Mouse (Mus musculus): Measurements from ENCODE around the gene Pbx1.

Pbx1 gene

GRCm38 (mm10) chr1:168426281-168426680 lies 5.8 kb downstream of the Pbx1 start:
- DNase-seq (ENCODE audit: low spot score in 2 of 2): no peak

DNA sequence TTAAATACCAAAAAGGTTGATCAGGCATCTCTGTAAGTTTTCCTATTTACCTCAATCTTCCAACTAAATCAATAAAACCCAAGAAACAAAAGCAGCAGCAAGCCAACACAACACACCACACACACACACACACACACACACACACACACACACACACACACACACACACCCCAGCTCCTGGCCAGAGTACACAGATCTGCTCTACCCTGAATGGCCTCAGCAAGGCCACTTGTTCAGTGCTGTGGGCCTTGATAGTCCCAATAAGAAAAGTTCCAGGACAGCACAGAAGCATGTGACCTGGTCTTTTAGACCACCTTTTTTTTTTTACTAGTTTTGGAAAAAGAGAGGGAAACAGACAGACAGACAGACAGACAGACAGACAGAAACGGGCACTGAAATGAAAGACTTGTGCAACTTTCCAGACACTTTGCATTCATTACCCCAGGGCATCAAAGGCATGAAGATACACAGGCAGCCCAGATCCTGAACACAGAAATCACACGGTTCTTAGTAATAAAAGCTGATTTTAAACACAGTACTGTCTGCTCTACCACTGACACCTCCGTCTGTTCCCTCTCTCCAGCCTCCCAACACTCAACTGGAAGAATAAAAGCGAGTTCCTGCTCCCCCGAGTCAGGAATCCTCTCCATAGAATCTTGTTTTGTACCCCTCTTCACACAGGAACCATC lies 6.9 kb downstream of the Pbx1 start:
- no peak for DNase-seq (ENCODE audit: low spot score in 2 of 2)

GRCm38 (mm10) chr1:168423389-168423930 lies 8.6 kb downstream of the Pbx1 start:
- no peak for DNase-seq (ENCODE audit: low spot score in 2 of 2)

- peak; percentile 75 to 89 for DNase-seq (ENCODE audit: low spot score in 2 of 2)
Observed at GRCm38 (mm10) chr1:168418903-168419302, 13.2 kb downstream of the Pbx1 start.

- no peak for DNase-seq (ENCODE audit: low spot score in 2 of 2)
Observed at GRCm38 (mm10) chr1:168417626-168418025, 14.4 kb downstream of the Pbx1 start.

GRCm38 (mm10) chr1:168416729-168417437 lies 15.2 kb downstream of the Pbx1 start:
- DNase-seq (ENCODE audit: low spot score in 2 of 2): no peak

DNA sequence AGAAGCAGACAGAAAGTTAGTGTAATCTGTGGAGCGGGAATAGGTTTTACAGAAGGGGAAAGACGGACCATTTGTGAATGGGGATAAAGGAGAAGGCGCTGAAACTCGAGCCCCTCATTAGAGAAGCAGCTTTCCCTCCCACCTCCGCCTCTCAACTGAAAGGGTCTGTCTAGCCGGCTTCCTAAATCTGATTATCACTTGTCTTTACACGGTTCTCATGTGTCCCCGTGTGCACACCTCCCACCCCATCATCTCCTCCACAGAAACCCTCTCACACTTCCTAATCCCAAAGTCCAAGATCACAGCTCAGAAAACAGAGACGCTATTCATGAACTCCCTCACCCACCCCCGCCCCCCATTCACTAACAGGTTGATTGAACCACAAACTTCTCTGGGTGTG lies 21.5 kb downstream of the Pbx1 start:
- DNase-seq (ENCODE audit: low spot score in 2 of 2): no peak

DNA sequence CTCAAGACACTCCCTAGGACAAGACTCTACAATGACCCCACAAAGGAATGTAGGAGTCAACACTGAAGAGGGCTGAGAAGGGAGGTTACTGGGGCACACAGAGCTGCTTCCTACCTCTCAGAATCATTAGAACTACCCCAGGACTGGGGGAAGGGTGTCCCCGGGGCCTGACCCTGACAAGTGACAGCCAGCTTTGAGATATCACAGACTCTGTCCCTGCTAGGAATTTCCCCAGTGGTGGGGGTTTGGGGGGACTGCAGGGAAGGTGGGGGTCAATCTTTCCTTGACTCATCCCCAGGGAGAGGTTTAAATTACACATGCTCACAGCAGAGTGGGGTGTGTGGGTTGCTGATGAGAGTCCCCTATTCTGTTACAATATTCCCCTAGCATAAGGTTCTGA lies 22.0 kb downstream of the Pbx1 start:
- DNase-seq (ENCODE audit: low spot score in 2 of 2): no peak

DNA sequence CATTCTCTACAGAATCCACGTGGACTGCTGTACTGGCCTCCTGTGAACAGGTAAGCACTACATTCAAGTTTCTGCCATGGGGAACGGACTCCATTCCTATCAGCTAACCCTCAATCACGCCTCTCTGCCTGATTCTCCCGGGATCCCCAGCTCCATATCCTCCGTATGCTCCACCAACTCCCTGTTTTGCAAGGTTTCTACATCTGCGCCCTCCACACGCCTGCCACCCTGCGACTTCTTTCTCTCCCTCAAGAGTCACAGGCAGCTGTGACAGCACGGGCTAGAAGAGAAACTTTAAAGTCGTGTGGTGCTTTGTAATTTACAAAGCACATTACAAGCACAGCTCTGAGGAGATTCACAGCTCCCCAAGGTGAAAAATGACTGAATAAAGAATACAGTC lies 23.3 kb downstream of the Pbx1 start:
- DNase-seq (ENCODE audit: low spot score in 2 of 2): no peak

- DNase-seq (ENCODE audit: low spot score in 2 of 2): no peak
Observed at GRCm38 (mm10) chr1:168407958-168408357, 24.1 kb downstream of the Pbx1 start.

- no peak for DNase-seq (ENCODE audit: low spot score in 2 of 2)
Observed at GRCm38 (mm10) chr1:168406291-168406675, 25.8 kb downstream of the Pbx1 start.

- DNase-seq (ENCODE audit: low spot score in 2 of 2): no peak
Observed at GRCm38 (mm10) chr1:168405645-168406290, 26.3 kb downstream of the Pbx1 start.

- no peak for DNase-seq (ENCODE audit: low spot score in 2 of 2)
Observed at GRCm38 (mm10) chr1:168403529-168403928, 28.5 kb downstream of the Pbx1 start.

DNA sequence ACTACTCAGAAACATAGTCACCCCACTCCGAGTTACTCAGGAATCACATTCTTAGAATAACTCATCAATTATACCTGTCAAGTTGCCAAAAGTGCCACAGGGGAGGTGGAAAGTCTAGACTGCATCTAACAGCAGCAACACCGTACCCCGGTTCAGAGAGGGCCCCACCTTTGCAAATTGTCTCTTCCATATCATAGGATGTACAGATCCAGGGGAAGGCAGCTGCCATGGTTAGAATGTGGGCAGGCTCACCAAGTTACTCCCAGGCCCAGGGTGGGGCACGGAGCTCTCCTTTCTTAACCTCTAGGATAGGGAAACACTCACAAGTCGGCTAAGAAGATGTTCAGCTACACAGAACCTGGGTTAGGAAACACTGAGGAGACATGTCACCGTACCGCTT lies 29.4 kb downstream of the Pbx1 start:
- no peak for DNase-seq (ENCODE audit: low spot score in 2 of 2)

DNA sequence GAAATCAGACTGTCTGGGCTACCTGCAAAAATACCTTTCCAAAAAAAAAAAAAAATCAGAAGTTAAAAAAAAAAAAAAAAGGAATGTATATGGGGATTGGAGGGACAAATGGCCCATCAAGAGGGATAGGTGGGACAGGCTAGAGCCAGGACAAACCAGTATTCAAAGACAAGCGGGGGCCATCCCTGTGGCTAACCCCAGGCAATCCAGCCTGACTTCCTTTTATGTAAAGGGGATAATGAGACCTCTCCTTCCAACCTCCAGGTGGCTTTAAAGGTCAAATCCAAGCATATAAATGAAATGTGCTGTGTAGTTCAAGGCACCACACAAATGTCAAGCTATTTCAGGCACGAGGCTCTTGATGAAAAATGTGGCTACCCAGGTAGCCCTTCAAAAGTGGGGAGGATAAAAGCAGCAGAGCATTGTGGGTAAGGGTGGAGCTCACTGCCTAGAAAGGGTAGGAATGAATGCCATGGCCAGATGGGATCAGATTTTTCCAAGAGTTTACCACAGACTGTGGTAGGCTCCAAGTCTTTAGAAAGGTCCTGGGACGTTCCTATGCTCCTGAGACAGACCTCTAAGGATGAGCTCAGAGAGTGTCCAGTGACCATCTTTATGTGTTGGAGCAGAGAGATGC lies 36.4 kb downstream of the Pbx1 start:
- DNase-seq (ENCODE audit: low spot score in 2 of 2): no peak

DNA sequence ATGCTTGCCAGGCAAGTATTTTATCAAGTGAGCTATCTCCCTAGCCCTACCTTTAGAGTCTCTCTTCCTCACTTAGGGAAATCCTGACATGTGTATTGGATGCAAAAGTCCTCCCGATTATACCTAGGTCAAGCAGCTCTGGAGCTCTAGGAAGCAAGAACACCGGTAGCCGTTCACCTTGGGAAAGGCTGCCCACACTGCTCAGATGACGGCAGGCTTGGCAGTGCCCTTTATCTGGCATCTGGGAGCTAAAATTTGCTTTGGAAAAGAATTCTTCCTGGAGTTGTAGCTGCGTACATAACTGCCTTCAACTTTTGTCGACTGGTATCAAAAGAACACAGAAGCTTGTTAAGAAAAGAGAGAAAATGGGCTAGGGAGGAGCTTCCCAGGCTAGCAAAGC lies 37.5 kb downstream of the Pbx1 start:
- no peak for DNase-seq (ENCODE audit: low spot score in 2 of 2)

DNA sequence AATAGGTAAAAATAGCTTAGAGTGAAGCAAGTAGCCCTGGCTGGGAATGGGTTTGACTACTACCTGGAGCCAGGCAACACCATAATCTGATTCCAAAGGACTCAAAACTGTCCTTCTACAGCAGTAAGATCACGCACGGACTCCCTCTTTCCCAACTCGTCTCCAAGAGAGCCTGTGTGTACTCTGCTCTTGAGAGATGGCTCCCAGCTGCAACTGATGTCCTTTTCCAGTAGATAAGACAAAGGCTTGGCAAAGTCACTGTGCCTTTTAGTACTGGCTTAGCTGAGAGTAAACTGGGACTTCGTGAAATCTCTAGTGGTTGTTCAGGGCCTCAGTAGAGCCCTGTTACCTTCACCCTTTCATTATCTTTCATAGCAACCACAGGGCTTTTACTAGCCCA lies 38.6 kb downstream of the Pbx1 start:
- no peak for DNase-seq (ENCODE audit: low spot score in 2 of 2)

DNA sequence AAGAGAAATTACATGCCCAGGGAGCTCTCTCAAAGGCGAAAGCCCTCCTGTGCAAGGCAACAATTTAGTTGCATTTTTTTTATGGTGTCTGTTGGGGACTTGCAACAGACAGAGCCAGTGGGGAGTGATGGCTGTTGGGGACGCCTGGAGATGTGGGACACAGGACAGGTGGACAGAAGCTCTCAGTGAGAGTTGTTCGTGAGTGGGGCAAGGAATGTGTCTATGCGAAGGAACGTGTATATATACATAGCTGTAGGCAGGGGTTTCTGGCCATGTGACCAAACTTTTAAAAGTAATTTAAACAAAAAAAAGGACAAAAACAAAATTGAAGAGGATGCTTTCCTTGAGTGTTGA lies 39.6 kb downstream of the Pbx1 start:
- no peak for DNase-seq (ENCODE audit: low spot score in 2 of 2)

DNA sequence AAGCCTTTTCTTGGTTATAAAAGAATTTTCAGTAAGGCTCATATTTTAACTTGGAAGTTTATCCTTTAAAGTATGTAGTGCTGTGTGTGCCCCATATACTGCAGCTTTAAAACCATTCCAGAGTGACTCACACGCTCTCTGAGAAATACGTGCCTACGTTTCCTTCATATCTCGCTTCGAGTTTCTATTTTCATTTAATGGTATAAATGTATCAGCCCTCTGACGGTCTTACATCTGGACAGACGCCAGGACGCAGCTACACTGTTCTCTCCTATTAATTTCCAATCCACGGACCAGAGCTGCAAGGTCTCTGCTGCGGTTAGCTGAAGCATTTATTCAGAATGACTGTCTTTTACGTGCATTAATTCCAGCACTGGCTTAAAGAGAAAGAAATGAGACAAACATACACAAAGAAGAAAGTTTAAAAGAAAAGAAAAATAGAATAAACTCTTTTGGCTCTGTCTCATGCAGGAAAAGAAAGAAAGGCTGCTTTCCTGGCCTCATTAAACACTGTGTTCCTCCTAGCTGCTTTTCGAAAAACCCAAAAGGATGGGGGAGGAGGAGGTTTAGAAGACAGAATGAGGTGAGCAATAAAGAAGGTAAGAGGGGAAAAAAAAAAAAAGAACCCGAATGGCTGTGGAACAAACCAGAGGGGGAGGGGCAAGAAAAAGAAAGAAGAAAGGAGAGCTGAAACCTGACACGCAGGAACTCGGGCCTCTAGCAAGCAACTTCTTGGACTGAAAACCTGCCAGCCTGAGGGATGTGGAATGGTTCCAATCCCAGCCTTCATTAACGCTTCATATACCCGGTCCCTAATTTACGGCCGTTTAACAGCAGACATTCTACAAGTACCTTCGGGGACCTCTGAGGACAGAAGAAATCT lies 40.2 kb downstream of the Pbx1 start:
- DNase-seq (ENCODE audit: low spot score in 2 of 2): no peak

DNA sequence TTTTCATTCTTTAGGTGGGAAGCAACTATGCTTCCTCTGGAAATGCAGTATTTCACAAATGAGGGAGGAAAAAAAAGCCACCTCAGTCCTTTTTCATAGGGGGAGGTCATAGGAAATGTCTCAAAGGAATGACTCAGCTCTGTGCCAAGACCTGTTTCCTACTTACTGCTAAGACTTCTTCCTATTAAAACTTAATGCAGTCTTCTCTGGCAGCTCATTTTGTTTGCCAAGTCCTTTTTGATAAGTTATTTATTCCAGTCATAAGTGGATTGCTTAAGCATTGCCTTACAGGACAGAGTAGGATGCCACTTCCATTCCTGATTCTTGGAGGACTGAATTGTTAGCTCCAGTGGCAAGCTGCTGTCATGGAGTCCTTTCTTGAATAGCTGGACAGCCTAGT lies 41.3 kb downstream of the Pbx1 start:
- no peak for DNase-seq (ENCODE audit: low spot score in 2 of 2)

DNA sequence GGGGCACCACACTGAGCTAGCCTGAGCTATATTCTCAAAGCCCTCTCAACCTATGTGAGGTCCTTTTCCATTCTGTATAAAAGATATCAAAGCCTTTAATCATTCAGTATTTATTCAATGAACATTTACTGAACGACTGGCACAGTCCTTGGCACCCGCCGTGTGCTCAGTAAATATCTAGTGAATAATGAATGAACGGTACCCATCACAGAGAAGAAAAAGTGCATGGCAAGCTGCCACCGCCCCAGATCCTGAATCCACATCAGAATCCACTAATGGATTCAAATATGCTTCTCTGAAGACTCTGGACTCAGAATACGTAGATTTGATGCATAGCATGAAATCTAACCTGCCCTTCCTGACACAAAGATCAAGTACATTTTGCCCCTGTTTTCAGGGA lies 45.9 kb downstream of the Pbx1 start:
- no peak for DNase-seq (ENCODE audit: low spot score in 2 of 2)

DNA sequence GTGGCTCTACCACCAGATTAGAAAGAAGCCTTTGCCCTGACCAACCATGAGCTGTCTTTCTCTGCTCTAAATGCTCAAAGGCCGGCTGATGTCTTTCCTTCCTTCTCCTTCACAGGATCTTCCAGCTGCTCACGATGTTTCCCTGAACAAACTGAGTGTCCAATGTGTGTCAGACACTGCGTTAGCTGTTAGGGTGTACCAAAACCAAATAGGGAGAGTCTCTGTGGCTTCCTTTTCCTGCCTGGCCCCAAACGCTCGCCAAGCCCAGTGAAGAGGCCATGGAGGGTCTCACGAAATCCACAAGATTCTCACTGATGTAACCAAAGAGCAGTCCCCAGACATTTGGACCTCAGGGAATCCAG lies 47.5 kb downstream of the Pbx1 start:
- DNase-seq (ENCODE audit: low spot score in 2 of 2): no peak
